ENCODE assay signal across 8 mouse cellular contexts in the genomic region with DNA sequence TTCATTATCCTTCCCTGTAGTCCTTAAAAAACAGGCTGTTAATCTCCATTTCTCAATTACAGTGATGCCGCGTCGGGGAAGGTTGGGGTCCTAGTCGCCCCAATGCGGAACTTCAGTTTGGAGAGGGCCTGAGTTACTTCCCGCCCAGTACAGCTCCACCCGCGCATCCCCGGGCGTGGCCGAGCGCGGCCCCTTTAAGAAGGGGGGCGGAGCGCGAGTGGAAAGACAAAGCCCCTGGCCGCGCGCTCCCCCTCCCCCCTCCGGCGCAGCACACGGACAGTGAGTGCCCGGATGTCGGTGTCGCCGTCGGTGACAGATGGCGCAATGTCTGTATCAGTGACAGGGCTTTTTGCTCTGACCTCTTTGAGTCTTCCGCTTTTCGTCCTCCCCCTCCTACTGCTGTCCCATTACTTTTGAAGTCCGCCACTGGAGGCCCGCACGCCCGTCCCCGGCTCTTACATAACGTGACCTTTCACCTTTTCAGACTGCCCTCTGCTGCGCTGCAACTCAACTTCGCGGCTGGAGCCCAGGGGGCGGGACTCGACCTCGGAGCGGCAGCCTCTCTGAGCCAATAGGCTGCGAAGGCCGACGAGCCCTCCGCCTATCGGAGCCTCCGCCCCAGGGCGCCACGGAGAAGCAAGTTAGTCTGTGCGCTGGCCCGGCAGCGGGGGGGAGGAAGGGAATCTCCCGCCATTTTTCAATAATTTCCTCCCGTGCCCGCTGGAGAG. TPM values are rescaled to one million over a fixed set of nuclear protein-coding genes. Genes with fewer than 3 reads are reported as not detected.
A peak's percentile ranks its signal among the peaks of the same experiment; 100 is the strongest.
DNase-seq lines count a peak whose midpoint lies in the region; ATAC-seq and TF ChIP-seq lines count a peak whose summit lies in the region.

A gene (plus strand): TSS at position 644 of the 728 bp plus-strand sequence.

- H3K27me3 ChIP-seq in hindbrain, embryonic 10.5 days (ENCODE audit: insufficient read depth, poor library complexity, severe bottlenecking): no peaks in the 10 kb centered on the region
- no peaks in the 10 kb centered on the region for H3K27me3 ChIP-seq in lung, postnatal 0 days (replicated peaks; ENCODE audit: insufficient read depth, low read length)

- H3K4me3 ChIP-seq in hindbrain, embryonic 10.5 days: peak within 1 kb of the TSS; percentile 98
- peak within 1 kb of the TSS; percentile 99 for H3K4me3 ChIP-seq in lung, postnatal 0 days (ENCODE audit: low read depth, low read length)

- peak; percentile 100 for DNase-seq in MN1 (ENCODE audit: low spot score)
- DNase-seq in cerebellum, adult 9-10 months: peak; percentile 99
- peak; percentile 99 for DNase-seq in hindbrain, embryonic 10.5 days (ENCODE audit: low spot score)
- peak; percentile 99 for DNase-seq in layer of hippocampus, adult 9-11 months
- DNase-seq in lung, postnatal 0 days (ENCODE audit: low spot score): peak; percentile 99
- peak; percentile 95 for DNase-seq in ovary, postnatal 14 days (ENCODE audit: low spot score)
- peak; percentile 98 for DNase-seq in thymus, postnatal 14 days

- peaks cover 25% of the 10 kb centered on the region for H3K4me1 ChIP-seq in hindbrain, embryonic 10.5 days (replicated peaks)
- no peaks in the 10 kb centered on the region for H3K4me1 ChIP-seq in lung, postnatal 0 days (ENCODE audit: insufficient read depth, low read depth, low read length)

- peak within 1 kb of the TSS; percentile 99 for H3K27ac ChIP-seq in hindbrain, embryonic 10.5 days
- H3K27ac ChIP-seq in lung, postnatal 0 days (ENCODE audit: low read length): peak within 1 kb of the TSS; percentile 91

- peak; percentile 91 for ATAC-seq in frontal cortex, adult (ENCODE audit: low TSS enrichment)
- ATAC-seq in lung, postnatal 0 days: peak; percentile 97

- peak within 1 kb of the TSS; percentile 86 for H3K4me2 ChIP-seq in lung, postnatal 0 days (replicated peaks; ENCODE audit: low read depth, low read length)

- peak within 1 kb of the TSS; percentile 83 for H3K9ac ChIP-seq in lung, postnatal 0 days (replicated peaks; ENCODE audit: low read depth)

- peaks cover 5% of the 10 kb centered on the region; the same call in 1 of the 2 replicates for H3K9me3 ChIP-seq in hindbrain, embryonic 10.5 days
- no peaks in the 10 kb centered on the region for H3K9me3 ChIP-seq in lung, postnatal 0 days (ENCODE audit: low read length)

- peak; percentile 64 for TF ChIP-seq EP300 in lung, postnatal 0 days (IDR thresholded peaks at IDR 0.05)

- WGBS in hindbrain, embryonic 10.5 days: under 1% methylated on average over 57 of the region's 57 CpGs
- 3% methylated on average over 54 of the region's 57 CpGs for WGBS in lung, postnatal 0 days

- peaks cover 57% of the 10 kb centered on the region for H3K36me3 ChIP-seq in hindbrain, embryonic 10.5 days
- H3K36me3 ChIP-seq in lung, postnatal 0 days (ENCODE audit: insufficient read depth, low read length): peaks cover 5% of the 10 kb centered on the region; the same call in 1 of the 2 replicates

- TF ChIP-seq CTCF in lung, postnatal 0 days (IDR thresholded peaks at IDR 0.05): peak; percentile 32

RNA-seq across cellular contexts. Expression of the gene that starts here (rescaled TPM):
- polyA plus RNA-seq in hindbrain, embryonic 10.5 days (2016; fragmentation: Nextera tagmentation; extraction: Ambion mirVana): 41.1 and 53.8 TPM in 2 replicates
- polyA plus RNA-seq in lung, postnatal 0 days (2015; fragmentation: Nextera tagmentation; extraction: Ambion mirVana): 14.6 and 19.2 TPM in 2 replicates

Comparison
In these comparisons a context has a peak if more than half of its experiments do, and no peak if none do; other contexts are left out.
1. Peak in every context shown above with its lines: DNase-seq, ATAC-seq, H3K4me3 ChIP-seq and H3K27ac ChIP-seq.